In the genomic region with DNA sequence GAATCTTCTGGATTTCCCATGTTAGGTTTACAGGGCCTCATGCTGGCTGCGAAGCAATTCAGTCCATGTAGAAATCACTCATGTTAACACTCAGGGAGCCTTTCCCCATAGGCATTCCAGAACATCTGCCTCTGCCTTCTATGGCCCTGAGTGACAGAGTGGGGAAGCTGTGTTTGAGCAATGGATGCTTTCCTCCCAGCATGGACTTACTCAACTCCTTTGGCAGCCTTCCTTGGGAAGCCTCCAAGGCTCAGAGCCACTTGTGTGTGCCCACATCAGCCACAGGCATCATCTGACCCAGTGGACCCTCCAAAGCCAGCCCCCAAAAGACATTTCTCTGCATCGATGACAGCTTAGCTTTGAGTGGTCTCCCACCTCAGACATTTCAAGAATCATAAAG, we compare ENCODE assay signal across 15 mouse cellular contexts.
"Had no signal": no experiment of that assay in that cellular context is flagged by ENCODE, and none has a peak within 500 bp of the region (broad histone marks: within the 10 kb centered on the region; RNA-seq: fewer than 3 reads in every experiment).

No protein-coding gene starts in this region.

- H3K27me3 ChIP-seq: midbrain, embryonic 13.5 days; neural tube, embryonic 13.5 days; neural tube, embryonic 15.5 days; stomach, embryonic 15.5 days had no signal

- H3K9ac ChIP-seq: lung, embryonic 14.5 days; midbrain, embryonic 13.5 days; neural tube, embryonic 13.5 days; neural tube, embryonic 15.5 days; stomach, embryonic 15.5 days had no signal

- DNase-seq: lung, adult 18-20 months; lung, embryonic 14.5 days; lung, postnatal 10 days; lung, postnatal 4 days; right cerebral cortex, postnatal 14 days; thymus, adult 2 months; thymus, postnatal 25 days; thymus, postnatal 4 days had no signal

- H3K27ac ChIP-seq: midbrain, embryonic 10.5 days; midbrain, embryonic 13.5 days; neural tube, embryonic 13.5 days; neural tube, embryonic 15.5 days; stomach, embryonic 15.5 days; stomach, postnatal 0 days had no signal

- ATAC-seq: midbrain, embryonic 13.5 days had no signal

- H3K9me3 ChIP-seq: midbrain, embryonic 10.5 days; midbrain, embryonic 13.5 days; neural tube, embryonic 13.5 days; neural tube, embryonic 15.5 days; stomach, embryonic 15.5 days had no signal

- H3K4me3 ChIP-seq: midbrain, embryonic 10.5 days; midbrain, embryonic 13.5 days; myocyte; neural tube, embryonic 13.5 days; neural tube, embryonic 15.5 days; stomach, embryonic 15.5 days had no signal

- H3K4me1 ChIP-seq: midbrain, embryonic 10.5 days; midbrain, embryonic 13.5 days; neural tube, embryonic 13.5 days; neural tube, embryonic 15.5 days; stomach, embryonic 15.5 days had no signal

- H3K4me2 ChIP-seq: lung, embryonic 14.5 days; midbrain, embryonic 13.5 days; neural tube, embryonic 13.5 days; neural tube, embryonic 15.5 days; stomach, embryonic 15.5 days had no signal

- H3K36me3 ChIP-seq: midbrain, embryonic 10.5 days; midbrain, embryonic 13.5 days; neural tube, embryonic 13.5 days; neural tube, embryonic 15.5 days; stomach, embryonic 15.5 days had no signal
